Mouse (Mus musculus) kidney, postnatal 10 days (tissue): ENCODE results near the gene Acpp.

Experiments
- DNase-seq: peaks from one replicate; pipeline ENCODE4 v3.0.0; 2021; ENCODE audit warnings: mixed read lengths

Gene Acpp

GRCm38 (mm10) chr9:104304800-104305199 lies 32.7 kb downstream of the Acpp start:
- no peak for DNase-seq

DNA sequence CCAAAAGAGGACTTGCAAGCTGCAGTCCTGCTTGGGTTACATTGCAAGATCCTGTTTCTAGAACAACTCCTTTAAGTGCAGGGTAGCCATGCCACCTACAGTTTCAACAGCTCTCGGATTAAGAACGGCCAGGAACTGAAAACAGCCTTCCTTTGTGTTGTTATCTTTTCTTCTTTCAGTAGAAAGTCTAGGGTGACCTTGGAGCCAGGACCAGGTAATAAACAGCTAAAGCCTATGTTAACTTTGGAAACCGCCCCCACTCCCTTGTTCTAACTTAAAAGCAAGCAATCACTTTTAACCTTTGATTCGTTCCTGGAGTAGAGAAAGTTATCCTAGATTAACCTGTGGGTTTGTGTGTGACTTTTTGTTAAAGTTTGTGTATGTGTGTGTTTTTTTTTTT lies 33.2 kb downstream of the Acpp start:
- peak; percentile 12 for DNase-seq

GRCm38 (mm10) chr9:104300569-104300968 lies 37.0 kb downstream of the Acpp start:
- no peak for DNase-seq

DNA sequence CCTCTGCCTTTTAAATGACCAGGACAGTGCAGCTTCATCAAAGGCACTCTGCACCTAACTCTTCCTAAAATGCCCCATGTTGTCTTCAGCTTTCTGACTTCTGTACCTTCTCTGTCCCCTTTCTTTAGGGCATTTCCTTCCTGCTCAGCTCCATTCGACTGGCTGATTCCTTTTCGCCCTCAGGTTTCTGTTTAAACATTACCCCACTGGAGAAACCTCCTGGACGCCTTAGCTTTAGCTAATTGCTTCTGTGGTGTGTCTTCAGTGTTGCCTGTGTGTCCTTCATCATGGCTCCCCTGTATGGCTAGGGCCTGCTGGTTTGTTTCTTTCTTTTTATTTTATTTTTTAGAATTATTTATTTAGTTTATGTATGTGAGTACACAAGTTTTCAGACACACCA lies 40.5 kb downstream of the Acpp start:
- no peak for DNase-seq

DNA sequence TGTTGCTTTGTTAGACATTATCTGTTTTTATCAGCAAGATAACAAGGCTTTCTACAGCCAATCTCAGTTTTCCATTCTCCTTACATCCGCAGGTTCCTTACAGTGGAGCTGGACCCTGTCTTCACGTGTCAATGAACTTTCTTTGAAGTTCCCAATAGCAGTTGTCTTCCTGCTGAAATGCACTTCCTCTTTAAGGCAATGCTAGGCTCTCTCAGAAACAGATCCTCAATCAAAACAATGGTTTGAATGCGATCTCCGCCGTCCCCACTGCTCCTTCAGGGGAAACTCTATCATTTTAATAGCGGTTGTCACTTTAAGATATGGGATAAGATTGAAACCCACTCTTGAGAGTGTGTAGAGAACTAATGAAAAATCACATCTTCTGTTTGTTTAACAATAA lies 52.6 kb downstream of the Acpp start:
- no peak for DNase-seq

- DNase-seq = peak; percentile 54
Measured at GRCm38 (mm10) chr9:104282536-104282935, 55.0 kb downstream of the Acpp start.

DNA sequence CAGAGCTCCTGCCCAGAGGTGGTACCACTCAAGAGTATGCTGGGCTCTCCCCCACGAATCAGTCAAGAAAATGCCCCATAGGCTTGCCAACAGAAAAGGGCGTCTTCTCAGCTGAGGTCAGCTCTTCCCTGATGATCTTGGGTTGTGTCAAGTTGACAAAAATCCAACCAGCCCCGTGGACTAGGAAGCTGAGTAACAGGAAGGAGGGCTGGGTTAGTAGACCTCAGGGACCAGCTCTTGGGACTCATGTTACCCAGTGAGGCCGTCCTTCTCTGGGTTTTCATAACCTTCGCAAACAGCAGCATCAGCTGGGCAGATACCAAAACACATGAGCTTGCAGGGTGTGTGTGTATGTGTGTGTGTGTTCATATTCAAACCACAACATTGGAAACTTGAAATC lies 55.8 kb downstream of the Acpp start:
- no peak for DNase-seq

DNA sequence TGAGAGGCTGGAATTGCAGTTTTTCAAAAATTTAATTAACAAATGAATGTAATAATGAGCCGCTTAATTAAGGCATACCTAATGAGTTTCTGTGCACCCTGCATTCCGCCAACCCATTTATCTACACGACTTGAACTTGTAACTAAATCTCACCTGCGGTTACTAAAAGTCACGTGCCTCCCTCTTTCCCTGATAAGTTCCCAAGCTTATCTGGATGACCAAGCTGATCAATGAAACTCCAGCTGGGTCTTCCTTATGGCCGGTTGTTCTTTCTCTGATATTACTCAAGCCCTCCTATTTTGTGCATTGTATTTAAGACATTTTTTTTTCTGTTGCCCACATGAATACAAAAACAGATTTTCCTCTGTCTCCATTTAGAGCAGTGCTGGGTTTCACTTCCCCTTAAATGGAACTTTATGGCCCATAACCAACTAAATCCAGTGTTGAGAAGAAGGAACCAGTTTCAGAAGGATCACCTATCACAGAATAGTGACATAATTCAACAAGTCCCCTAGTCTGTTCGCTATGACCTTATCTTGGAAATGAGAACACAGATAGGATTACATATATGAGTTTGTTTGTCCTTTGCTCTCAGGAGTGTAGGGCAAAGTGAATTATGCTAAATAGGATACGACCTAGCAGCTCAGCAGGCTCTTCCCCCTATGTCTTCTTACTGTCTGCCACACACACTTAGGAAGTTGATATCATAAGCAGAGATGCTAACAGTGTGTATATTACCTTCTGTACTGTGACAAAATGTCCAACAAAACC lies 56.6 kb downstream of the Acpp start:
- DNase-seq = no peak

DNA sequence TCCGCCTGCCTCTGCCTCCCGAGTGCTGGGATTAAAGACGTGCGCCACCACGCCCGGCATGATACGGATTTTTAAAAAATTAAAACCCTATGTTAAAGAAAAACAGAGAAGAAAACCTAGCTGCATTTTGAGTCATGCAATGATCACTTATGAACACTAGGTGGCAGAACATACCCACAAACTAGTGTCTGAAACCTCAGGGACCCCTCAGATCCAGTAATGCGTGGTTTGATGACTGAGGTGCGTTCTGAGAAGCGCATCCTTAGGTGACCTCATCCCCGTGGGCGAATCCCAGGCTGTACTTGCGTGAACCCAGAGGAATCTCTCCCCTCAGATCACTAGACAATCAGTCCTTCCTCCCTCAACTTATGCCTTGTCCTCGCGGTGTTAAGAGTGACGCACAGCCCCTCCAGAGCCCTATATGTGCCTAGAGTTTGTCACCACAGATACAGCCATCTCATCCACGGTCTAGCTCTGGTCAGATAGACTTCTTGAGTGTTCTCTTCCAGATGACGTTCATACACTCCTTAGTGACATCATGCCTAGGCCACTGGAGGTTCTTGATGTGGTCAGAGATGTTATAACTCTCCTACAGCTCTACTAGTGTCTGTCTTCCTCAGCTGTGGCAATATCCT lies 59.9 kb downstream of the Acpp start:
- peak; percentile 20 for DNase-seq

- no peak for DNase-seq
Measured at GRCm38 (mm10) chr9:104275084-104275785, 62.3 kb downstream of the Acpp start.

DNA sequence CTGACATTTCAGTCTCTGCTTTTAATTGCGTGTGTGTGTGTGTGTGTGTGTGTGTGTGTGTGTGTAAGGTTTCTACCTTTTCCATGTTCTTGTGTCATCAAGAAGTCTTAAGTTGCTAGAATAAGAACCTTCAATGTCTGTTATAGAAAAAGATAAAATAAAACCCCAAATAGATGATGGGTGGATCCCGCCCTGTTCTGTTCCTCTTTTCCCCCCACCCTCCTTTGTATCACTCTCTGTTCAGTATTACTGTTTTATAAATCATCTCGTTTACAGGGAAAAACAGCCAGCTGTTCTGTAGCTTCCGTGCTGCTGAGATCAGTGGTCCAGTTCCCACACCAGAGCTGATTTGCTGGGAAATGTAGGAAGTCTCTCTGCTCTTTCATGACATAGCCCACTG lies 65.5 kb downstream of the Acpp start:
- no peak for DNase-seq

DNA sequence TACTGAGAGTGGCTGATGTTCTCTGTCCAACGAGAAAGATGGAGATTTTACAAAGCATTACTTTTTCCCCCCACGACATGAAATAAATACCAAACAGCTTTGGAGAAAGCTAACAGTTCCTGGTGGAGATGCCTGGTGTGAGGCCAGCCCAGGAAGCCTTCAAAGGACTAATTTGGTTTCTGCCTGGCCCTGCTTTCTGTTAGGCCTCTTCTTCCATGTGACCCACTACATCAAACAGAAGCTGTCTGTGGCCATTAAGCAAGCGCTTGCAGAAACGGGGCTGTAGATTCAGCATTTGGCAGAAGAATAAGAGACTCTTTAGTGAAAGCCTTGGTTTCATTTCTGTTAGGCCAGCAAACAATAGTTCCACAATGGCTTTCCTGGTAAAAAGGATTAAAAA lies 65.9 kb downstream of the Acpp start:
- no peak for DNase-seq

GRCm38 (mm10) chr9:104269944-104270343 lies 67.6 kb downstream of the Acpp start:
- DNase-seq = no peak

- DNase-seq = no peak
Measured at GRCm38 (mm10) chr9:104269349-104269871, 68.1 kb downstream of the Acpp start.

DNA sequence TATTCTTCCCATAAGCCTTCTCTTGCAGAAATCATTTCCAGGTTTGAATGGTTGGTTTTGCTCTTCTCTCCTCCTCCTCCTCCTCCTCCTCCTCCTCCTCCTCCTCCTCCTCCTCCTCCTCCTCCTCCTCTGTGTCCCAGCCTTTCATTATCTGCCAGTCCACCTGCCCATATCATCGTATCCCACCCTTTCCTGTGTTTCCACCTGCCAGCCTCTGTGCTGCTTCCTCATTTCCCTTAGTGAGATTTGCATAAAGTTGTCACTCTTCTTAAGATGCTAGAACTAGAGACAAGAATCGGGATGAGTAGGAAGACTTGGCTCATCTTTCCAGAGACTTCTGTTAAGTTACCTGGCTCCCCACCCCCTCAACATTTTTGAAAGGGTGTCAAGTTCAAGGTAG lies 73.0 kb downstream of the Acpp start:
- DNase-seq = no peak

DNA sequence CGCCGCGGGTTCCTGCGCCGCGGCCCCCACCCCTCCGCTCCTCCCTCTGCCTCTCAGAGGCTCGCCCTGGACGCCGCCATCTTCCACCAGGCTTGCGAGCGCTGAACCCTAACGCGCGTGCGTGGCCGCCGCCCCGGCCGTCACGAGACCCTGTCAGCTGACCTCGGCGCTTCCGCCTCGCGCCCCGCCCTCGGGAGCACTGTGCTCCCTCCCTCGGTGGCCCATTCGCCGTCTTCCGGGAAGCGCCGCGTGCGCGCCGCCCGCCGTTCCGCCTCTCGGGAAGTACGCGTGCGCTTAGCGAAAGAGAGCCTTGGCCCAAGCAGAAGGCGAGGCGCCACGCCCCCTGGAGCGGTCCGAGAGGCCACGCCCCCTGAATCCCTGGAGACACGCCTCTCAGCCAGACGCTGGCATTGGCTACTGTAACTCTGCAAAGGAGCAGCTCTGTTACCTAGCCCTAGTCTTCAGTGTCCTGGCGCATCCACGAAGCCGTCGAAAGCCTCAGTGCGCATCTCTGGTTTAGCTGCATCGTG lies 74.7 kb downstream of the Acpp start, which contains the start of gene Dnajc13:
TSS of gene Dnajc13 (minus strand) at position 108 of the 530 bp plus-strand sequence.
- DNase-seq = peak; percentile 100

GRCm38 (mm10) chr9:104262016-104262762 lies 75.4 kb downstream of the Acpp start:
- DNase-seq = peak; percentile 77

DNA sequence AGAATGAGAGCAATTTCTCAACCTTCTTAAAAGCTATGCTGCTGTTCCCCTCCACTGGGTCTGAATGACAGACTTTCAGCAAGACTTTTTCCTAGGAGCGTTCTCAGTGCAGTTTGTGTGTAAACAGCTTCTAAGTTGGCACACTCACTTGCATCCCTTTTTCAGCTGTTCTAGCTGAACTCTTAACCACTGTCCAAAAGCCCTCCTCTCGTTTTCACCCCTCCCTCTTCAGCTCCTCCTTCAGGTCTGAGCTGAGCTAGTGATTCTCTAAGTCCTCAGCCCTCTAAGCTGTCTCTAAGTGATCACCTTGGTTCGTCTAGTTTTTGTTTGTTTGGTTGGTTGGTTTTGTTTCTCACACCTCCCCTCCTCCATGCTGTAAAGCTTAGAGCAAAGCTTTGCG lies 77.2 kb downstream of the Acpp start:
- DNase-seq = peak; percentile 25

DNA sequence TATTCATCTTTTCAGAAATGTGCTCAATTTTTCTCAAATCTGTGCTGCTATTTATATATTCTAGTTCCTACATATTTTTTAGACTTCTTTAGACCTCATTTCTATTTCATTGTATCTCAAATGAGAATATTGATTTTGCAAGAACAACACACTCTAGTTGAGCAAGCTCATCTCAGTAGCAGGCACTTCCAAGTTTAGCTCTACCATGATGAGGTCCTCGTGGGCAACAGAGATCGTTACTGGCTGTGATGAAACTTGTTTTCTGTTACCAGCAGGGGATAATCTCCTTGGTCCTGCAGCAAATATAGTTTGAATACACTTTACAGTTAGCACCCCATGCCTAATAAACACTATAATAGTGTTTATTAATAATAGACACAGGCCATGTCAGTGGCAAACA lies 81.5 kb downstream of the Acpp start:
- no peak for DNase-seq

GRCm38 (mm10) chr9:104254408-104255180 lies 83.0 kb downstream of the Acpp start:
- DNase-seq = peak; percentile 28

GRCm38 (mm10) chr9:104252637-104253036 lies 84.9 kb downstream of the Acpp start:
- DNase-seq = no peak

GRCm38 (mm10) chr9:104251687-104252086 lies 85.9 kb downstream of the Acpp start:
- DNase-seq = no peak
